Mouse (Mus musculus): ENCODE data around the gene Slc25a25. TPM values are rescaled to one million over a fixed set of nuclear protein-coding genes. Genes with fewer than 3 reads are reported as not detected.
"Not testable (repeated sequence)": the region's sequence is repeated elsewhere in the genome, so short reads cannot be mapped to it uniquely, and the experiment has no call there.

The Slc25a25 gene
- polyA plus RNA-seq, 1 experiment = 11.2 TPM

DNA sequence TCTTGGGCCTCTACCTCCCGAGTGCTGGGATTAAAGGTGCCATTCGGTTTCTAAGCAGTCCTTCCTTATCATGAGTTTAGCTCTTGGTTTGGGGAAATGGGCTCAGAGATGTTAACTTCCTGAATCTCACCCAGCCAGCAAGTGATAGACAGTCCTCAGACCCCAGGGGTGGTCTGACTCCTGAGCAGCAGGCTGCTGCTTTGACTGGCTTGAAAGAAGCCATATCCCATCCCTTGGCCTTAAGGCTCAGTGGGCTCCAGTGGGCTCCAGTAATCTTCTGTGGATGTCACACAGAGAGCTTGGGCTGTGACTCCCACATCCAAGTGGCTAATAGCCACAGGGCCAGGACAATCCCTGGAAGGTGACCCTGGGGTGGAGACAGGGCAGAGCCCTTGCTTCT lies 43.3 kb upstream of the Slc25a25 start:
- H3ac ChIP-seq (ENCODE audit: control insufficient read depth, insufficient read length, low read depth) = no peak overlapping the region
- H3K27me3 ChIP-seq (ENCODE audit: control insufficient read depth, insufficient read depth, insufficient read length) = no peaks in the 10 kb centered on the region
- H3K79me3 ChIP-seq (ENCODE audit: low read depth) = no peaks in the 10 kb centered on the region
- H3K79me2 ChIP-seq (ENCODE audit: control insufficient read depth, insufficient read depth) = no peaks in the 10 kb centered on the region
- no peak overlapping the region for H3K4me3 ChIP-seq (ENCODE audit: insufficient read depth, poor library complexity, severe bottlenecking)
- H3K36me3 ChIP-seq (ENCODE audit: control insufficient read depth, insufficient read depth) = no peaks in the 10 kb centered on the region
- TF ChIP-seq FOSL1 (IDR thresholded peaks at IDR 0.05; ENCODE audit: insufficient read depth, low read length, poor library complexity, severe bottlenecking) = no peak

DNA sequence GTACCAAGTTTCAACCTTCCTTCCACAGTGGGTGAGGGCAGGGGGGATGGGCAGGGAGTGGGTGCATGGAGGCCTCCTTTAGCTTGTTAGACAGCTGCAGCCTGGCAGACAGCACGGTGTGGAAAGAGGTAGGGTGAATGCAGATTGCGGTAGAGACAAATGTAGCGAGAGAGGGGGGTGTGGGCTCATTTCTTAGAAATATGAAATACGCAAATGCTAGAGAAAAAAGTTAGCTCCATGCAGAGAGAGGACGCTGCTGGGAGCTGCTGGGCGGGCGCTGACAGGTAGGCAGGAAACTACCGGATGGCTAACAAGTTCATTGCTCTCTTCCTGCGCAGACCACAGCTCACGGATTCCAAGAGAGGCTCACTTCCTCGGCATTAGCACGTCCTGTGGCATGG lies 42.1 kb upstream of the Slc25a25 start:
- no peak for TF ChIP-seq MYOG (IDR thresholded peaks at IDR 0.05; ENCODE audit: control insufficient read depth, extremely low read depth, insufficient read length)
- no peak overlapping the region for H3K4me3 ChIP-seq (ENCODE audit: insufficient read depth, poor library complexity, severe bottlenecking)
- H3K79me2 ChIP-seq (ENCODE audit: control insufficient read depth, insufficient read depth) = no peaks in the 10 kb centered on the region

GRCm38 (mm10) chr2:32492661-32493060 lies 41.4 kb upstream of the Slc25a25 start:
- no peaks in the 10 kb centered on the region for H3K79me2 ChIP-seq (ENCODE audit: control insufficient read depth, insufficient read depth)
- no peak overlapping the region for H3ac ChIP-seq (ENCODE audit: control insufficient read depth, insufficient read length, low read depth)
- no peaks in the 10 kb centered on the region for H3K27me3 ChIP-seq (ENCODE audit: control insufficient read depth, insufficient read depth, insufficient read length)
- no peak for TF ChIP-seq MYOG (IDR thresholded peaks at IDR 0.05; ENCODE audit: control insufficient read depth, extremely low read depth, insufficient read length)
- no peak for TF ChIP-seq CTCF (IDR thresholded peaks at IDR 0.05; ENCODE audit: control insufficient read depth, insufficient read depth, insufficient read length)
- TF ChIP-seq MAX (IDR thresholded peaks at IDR 0.05) = no peak
- no peak for TF ChIP-seq USF1 (IDR thresholded peaks at IDR 0.05; ENCODE audit: low read depth)
- no peak for TF ChIP-seq CEBPB (IDR thresholded peaks at IDR 0.05; ENCODE audit: low read depth)
- TF ChIP-seq MYOD1 (IDR thresholded peaks at IDR 0.05; ENCODE audit: control insufficient read depth, insufficient read length, low read depth) = no peak
- TF ChIP-seq FOSL1 (IDR thresholded peaks at IDR 0.05; ENCODE audit: insufficient read depth, low read length, poor library complexity, severe bottlenecking) = no peak
- H3K36me3 ChIP-seq (ENCODE audit: control insufficient read depth, insufficient read depth) = no peaks in the 10 kb centered on the region
- no peaks in the 10 kb centered on the region for H3K79me3 ChIP-seq (ENCODE audit: low read depth)
- H3K4me3 ChIP-seq (ENCODE audit: insufficient read depth, poor library complexity, severe bottlenecking) = no peak overlapping the region

More for the DNA sequence above, 42.1 kb upstream of the Slc25a25 start:
- Histone ChIP-seq H3K36me3 (ENCODE audit: control insufficient read depth, insufficient read depth) (no peaks in the 10 kb centered on the region), H3ac (ENCODE audit: control insufficient read depth, insufficient read length, low read depth) (no peak overlapping the region), H3K79me3 (ENCODE audit: low read depth) (no peaks in the 10 kb centered on the region), H3K27me3 (ENCODE audit: control insufficient read depth, insufficient read depth, insufficient read length) (no peaks in the 10 kb centered on the region)

- not testable (repeated sequence) for H3K79me3 ChIP-seq (ENCODE audit: low read depth); H3K79me2 ChIP-seq (ENCODE audit: control insufficient read depth, insufficient read depth); H3K27me3 ChIP-seq (ENCODE audit: control insufficient read depth, insufficient read depth, insufficient read length); H3ac ChIP-seq (ENCODE audit: control insufficient read depth, insufficient read length, low read depth); H3K36me3 ChIP-seq (ENCODE audit: control insufficient read depth, insufficient read depth); H3K4me3 ChIP-seq (ENCODE audit: insufficient read depth, poor library complexity, severe bottlenecking)
Measured at GRCm38 (mm10) chr2:32490730-32491129, 39.5 kb upstream of the Slc25a25 start.

GRCm38 (mm10) chr2:32488679-32489078 lies 37.4 kb upstream of the Slc25a25 start:
- TF ChIP-seq CEBPB (IDR thresholded peaks at IDR 0.05; ENCODE audit: low read depth) (no peak), CTCF (IDR thresholded peaks at IDR 0.05; ENCODE audit: control insufficient read depth, insufficient read depth, insufficient read length) (peak; percentile 86), MYOG (IDR thresholded peaks at IDR 0.05; ENCODE audit: control insufficient read depth, extremely low read depth, insufficient read length) (no peak)
- no peaks in the 10 kb centered on the region for H3K27me3 ChIP-seq (ENCODE audit: control insufficient read depth, insufficient read depth, insufficient read length)
- no peak overlapping the region for H3K4me3 ChIP-seq (ENCODE audit: insufficient read depth, poor library complexity, severe bottlenecking)
- no peaks in the 10 kb centered on the region for H3K79me2 ChIP-seq (ENCODE audit: control insufficient read depth, insufficient read depth)
- H3K36me3 ChIP-seq (ENCODE audit: control insufficient read depth, insufficient read depth) = no peaks in the 10 kb centered on the region
- H3ac ChIP-seq (ENCODE audit: control insufficient read depth, insufficient read length, low read depth) = no peak overlapping the region
- no peaks in the 10 kb centered on the region for H3K79me3 ChIP-seq (ENCODE audit: low read depth)

GRCm38 (mm10) chr2:32487124-32487623 lies 35.9 kb upstream of the Slc25a25 start:
- Histone ChIP-seq H3K27me3 (ENCODE audit: control insufficient read depth, insufficient read depth, insufficient read length) (no peaks in the 10 kb centered on the region), H3K79me3 (ENCODE audit: low read depth) (no peaks in the 10 kb centered on the region), H3ac (ENCODE audit: control insufficient read depth, insufficient read length, low read depth) (no peak overlapping the region), H3K4me3 (ENCODE audit: insufficient read depth, poor library complexity, severe bottlenecking) (no peak overlapping the region), H3K79me2 (ENCODE audit: control insufficient read depth, insufficient read depth) (no peaks in the 10 kb centered on the region), H3K36me3 (ENCODE audit: control insufficient read depth, insufficient read depth) (no peaks in the 10 kb centered on the region)
- TF ChIP-seq USF1 (IDR thresholded peaks at IDR 0.05; ENCODE audit: low read depth) (peak; percentile 32), CEBPB (IDR thresholded peaks at IDR 0.05; ENCODE audit: low read depth) (no peak), CTCF (IDR thresholded peaks at IDR 0.05; ENCODE audit: control insufficient read depth, insufficient read depth, insufficient read length) (peak; percentile 65), FOSL1 (IDR thresholded peaks at IDR 0.05; ENCODE audit: insufficient read depth, low read length, poor library complexity, severe bottlenecking) (no peak), MAX (IDR thresholded peaks at IDR 0.05) (peak; percentile 65)

DNA sequence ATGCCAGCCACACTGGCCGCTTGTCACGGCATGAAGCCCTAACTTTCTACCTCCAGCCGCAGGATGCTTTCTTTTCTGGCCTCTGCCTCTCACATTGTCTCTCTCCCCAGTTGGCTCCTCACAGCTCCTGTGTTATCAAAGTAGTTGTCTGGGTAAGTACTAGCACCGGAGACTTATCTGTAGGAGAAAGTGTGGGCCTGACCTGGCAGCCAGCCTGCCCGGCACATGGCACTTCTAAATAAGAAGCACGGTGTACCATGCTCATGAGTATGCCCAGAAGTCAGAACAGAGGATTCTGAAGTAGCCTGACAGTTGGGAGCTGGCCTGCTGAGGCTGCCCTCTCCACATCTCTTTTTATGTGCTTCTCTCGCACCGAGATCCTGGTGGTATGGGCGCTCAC lies 34.9 kb upstream of the Slc25a25 start:
- Histone ChIP-seq H3K79me3 (ENCODE audit: low read depth) (no peaks in the 10 kb centered on the region), H3K36me3 (ENCODE audit: control insufficient read depth, insufficient read depth) (no peaks in the 10 kb centered on the region), H3ac (ENCODE audit: control insufficient read depth, insufficient read length, low read depth) (no peak overlapping the region), H3K27me3 (ENCODE audit: control insufficient read depth, insufficient read depth, insufficient read length) (no peaks in the 10 kb centered on the region), H3K79me2 (ENCODE audit: control insufficient read depth, insufficient read depth) (no peaks in the 10 kb centered on the region), H3K4me3 (ENCODE audit: insufficient read depth, poor library complexity, severe bottlenecking) (no peak overlapping the region)
- no peak for TF ChIP-seq USF1 (IDR thresholded peaks at IDR 0.05; ENCODE audit: low read depth)
- TF ChIP-seq CEBPB (IDR thresholded peaks at IDR 0.05; ENCODE audit: low read depth) = no peak
- no peak for TF ChIP-seq MYOD1 (IDR thresholded peaks at IDR 0.05; ENCODE audit: control insufficient read depth, insufficient read length, low read depth)
- TF ChIP-seq MYOG (IDR thresholded peaks at IDR 0.05; ENCODE audit: control insufficient read depth, extremely low read depth, insufficient read length) = no peak
- no peak for TF ChIP-seq FOSL1 (IDR thresholded peaks at IDR 0.05; ENCODE audit: insufficient read depth, low read length, poor library complexity, severe bottlenecking)
- TF ChIP-seq CTCF (IDR thresholded peaks at IDR 0.05; ENCODE audit: control insufficient read depth, insufficient read depth, insufficient read length) = no peak
- no peak for TF ChIP-seq MAX (IDR thresholded peaks at IDR 0.05)
